Mouse (Mus musculus) lung, postnatal 0 days (tissue): Measurements from ENCODE around the gene Tex14.

Experiments used
- CTCF ChIP-seq: IDR thresholded peaks from 2 replicates; pipeline ENCODE4 v1.5.1; 2016; ENCODE audit warnings: antibody characterized with exemption, mild to moderate bottlenecking
- EP300 ChIP-seq: IDR thresholded peaks from 2 replicates; pipeline ENCODE4 v1.6.1; 2016; ENCODE audit warnings: antibody characterized with exemption, mild to moderate bottlenecking, control low read depth

- TF ChIP-seq CTCF = no peak
- TF ChIP-seq EP300 = no peak
These were observed 51.1 kb downstream of the Tex14 start for GRCm38 (mm10) chr11:87455984-87456383.
